Mouse (Mus musculus): Measurements from ENCODE around the gene Zfp638. TPM values are rescaled to one million over a fixed set of nuclear protein-coding genes. Genes with fewer than 3 reads are reported as not detected.
A peak's percentile ranks its signal among the peaks of the same experiment; 100 is the strongest.

The Zfp638 gene
- polyA plus RNA-seq, 1 experiment from 2014 or later = 34.4 TPM

- no peak for ATAC-seq
- H3K4me1 ChIP-seq (ENCODE audit: control insufficient read depth, insufficient read depth, low read length) = no peaks in the 10 kb centered on the region
- WGBS = 75% methylated on average over 6 of the region's 6 CpGs
- H3K4me3 ChIP-seq (ENCODE audit: low read length) = no peak overlapping the region
- no peaks in the 10 kb centered on the region for H3K9me3 ChIP-seq (ENCODE audit: control insufficient read depth, low read length)
- H3K27me3 ChIP-seq (replicated peaks; ENCODE audit: control insufficient read depth, insufficient read depth, low read length) = no peaks in the 10 kb centered on the region
- no peak overlapping the region for H3K4me2 ChIP-seq (ENCODE audit: low read depth, low read length)
- no peaks in the 10 kb centered on the region for H3K36me3 ChIP-seq (ENCODE audit: control insufficient read depth, insufficient read depth, low read length)
- H3K9ac ChIP-seq (ENCODE audit: low read depth, low read length) = no peak overlapping the region
- H3K27ac ChIP-seq (ENCODE audit: low read length) = no peak overlapping the region
Measured at GRCm38 (mm10) chr6:83840086-83840485, 26.8 kb upstream of the Zfp638 start.

GRCm38 (mm10) chr6:83844913-83845312, 22.0 kb upstream of the Zfp638 start:
- no peak for ATAC-seq
- no peaks in the 10 kb centered on the region for H3K27me3 ChIP-seq (replicated peaks; ENCODE audit: control insufficient read depth, insufficient read depth, low read length)
- no peaks in the 10 kb centered on the region for H3K4me1 ChIP-seq (ENCODE audit: control insufficient read depth, insufficient read depth, low read length)
- no peak overlapping the region for H3K27ac ChIP-seq (ENCODE audit: low read length)
- H3K9me3 ChIP-seq (ENCODE audit: control insufficient read depth, low read length) = no peaks in the 10 kb centered on the region
- no peak overlapping the region for H3K9ac ChIP-seq (ENCODE audit: low read depth, low read length)
- 88% methylated on average over 10 of the region's 10 CpGs for WGBS
- H3K4me2 ChIP-seq (ENCODE audit: low read depth, low read length) = no peak overlapping the region
- H3K36me3 ChIP-seq (ENCODE audit: control insufficient read depth, insufficient read depth, low read length) = no peaks in the 10 kb centered on the region
- H3K4me3 ChIP-seq (ENCODE audit: low read length) = no peak overlapping the region

DNA sequence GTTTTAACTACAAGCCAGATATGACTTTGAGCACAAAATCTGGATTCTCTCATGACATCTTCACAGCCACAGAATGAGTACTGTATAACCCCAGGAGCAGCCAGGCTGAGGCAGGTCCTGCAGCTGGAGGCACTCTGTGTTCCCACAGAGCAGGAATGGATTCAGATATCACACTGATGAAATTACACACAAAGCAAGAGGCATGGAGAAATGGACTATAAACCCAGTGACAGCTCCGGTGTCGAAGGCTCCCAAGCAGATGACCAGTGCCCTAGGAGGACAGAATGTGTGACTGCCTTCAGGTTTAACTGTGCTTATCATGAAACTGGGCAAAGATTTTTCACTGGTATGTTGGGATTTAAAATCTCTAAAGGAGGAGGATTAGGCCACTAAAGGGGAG, 20.8 kb upstream of the Zfp638 start:
- H3K4me1 ChIP-seq (ENCODE audit: control insufficient read depth, insufficient read depth, low read length) = no peaks in the 10 kb centered on the region
- H3K36me3 ChIP-seq (ENCODE audit: control insufficient read depth, insufficient read depth, low read length) = no peaks in the 10 kb centered on the region
- ATAC-seq = no peak
- H3K27ac ChIP-seq (ENCODE audit: low read length) = no peak overlapping the region
- H3K9me3 ChIP-seq (ENCODE audit: control insufficient read depth, low read length) = no peaks in the 10 kb centered on the region
- H3K4me2 ChIP-seq (ENCODE audit: low read depth, low read length) = no peak overlapping the region
- no peak overlapping the region for H3K4me3 ChIP-seq (ENCODE audit: low read length)
- no peaks in the 10 kb centered on the region for H3K27me3 ChIP-seq (replicated peaks; ENCODE audit: control insufficient read depth, insufficient read depth, low read length)
- H3K9ac ChIP-seq (ENCODE audit: low read depth, low read length) = no peak overlapping the region
- 85% methylated on average over 2 of the region's 2 CpGs for WGBS

DNA sequence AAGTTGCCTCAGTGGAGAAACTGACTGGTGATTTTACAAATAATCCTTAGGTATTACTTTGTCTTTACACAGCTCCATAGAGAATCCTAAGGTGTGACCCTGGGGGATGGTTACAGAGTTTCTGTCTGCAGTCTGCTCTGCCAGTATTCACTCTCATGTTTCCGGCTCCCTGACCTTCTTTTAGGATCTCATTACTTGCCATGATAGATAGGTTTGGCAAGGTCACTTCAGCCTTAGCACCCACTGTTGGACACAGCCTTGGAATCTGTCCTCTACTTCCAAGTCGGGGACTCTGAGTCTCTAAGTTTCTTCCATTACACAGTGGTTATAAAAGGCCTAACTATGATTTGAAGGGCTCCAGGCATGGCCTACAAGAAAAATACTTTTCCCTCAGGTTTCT, 17.5 kb upstream of the Zfp638 start:
- no peaks in the 10 kb centered on the region for H3K36me3 ChIP-seq (ENCODE audit: control insufficient read depth, insufficient read depth, low read length)
- no peak overlapping the region for H3K4me3 ChIP-seq (ENCODE audit: low read length)
- no peaks in the 10 kb centered on the region for H3K4me1 ChIP-seq (ENCODE audit: control insufficient read depth, insufficient read depth, low read length)
- H3K4me2 ChIP-seq (ENCODE audit: low read depth, low read length) = no peak overlapping the region
- WGBS = 69% methylated on average over 2 of the region's 2 CpGs
- H3K27me3 ChIP-seq (replicated peaks; ENCODE audit: control insufficient read depth, insufficient read depth, low read length) = no peaks in the 10 kb centered on the region
- no peak overlapping the region for H3K9ac ChIP-seq (ENCODE audit: low read depth, low read length)
- no peak overlapping the region for H3K27ac ChIP-seq (ENCODE audit: low read length)
- no peaks in the 10 kb centered on the region for H3K9me3 ChIP-seq (ENCODE audit: control insufficient read depth, low read length)
- ATAC-seq = no peak

DNA sequence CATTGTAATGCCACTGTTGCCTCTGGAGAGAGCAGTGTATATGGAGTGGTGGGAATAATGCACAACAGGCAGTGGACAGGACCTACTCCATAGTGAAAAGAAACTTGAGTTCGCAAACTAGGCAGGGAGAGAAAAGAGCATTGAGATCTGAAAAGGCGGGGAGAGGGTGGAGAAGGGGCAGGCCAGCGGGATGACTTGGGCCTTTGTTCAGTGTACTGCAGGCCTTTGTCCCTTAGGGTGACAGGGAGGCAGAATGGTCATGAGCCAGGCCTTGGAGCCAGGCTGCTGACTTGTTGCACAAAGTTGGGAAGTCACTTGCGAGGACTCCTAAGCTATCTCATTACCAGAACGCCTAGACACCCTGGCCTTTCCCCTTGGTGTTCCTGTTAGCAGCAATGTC, 9.4 kb upstream of the Zfp638 start:
- no peak overlapping the region for H3K4me3 ChIP-seq (ENCODE audit: low read length)
- WGBS = 64% methylated on average over 5 of the region's 5 CpGs
- H3K9ac ChIP-seq (ENCODE audit: low read depth, low read length) = no peak overlapping the region
- no peaks in the 10 kb centered on the region for H3K27me3 ChIP-seq (replicated peaks; ENCODE audit: control insufficient read depth, insufficient read depth, low read length)
- no peak overlapping the region for H3K4me2 ChIP-seq (ENCODE audit: low read depth, low read length)
- no peaks in the 10 kb centered on the region for H3K9me3 ChIP-seq (ENCODE audit: control insufficient read depth, low read length)
- H3K4me1 ChIP-seq (ENCODE audit: control insufficient read depth, insufficient read depth, low read length) = no peaks in the 10 kb centered on the region
- H3K36me3 ChIP-seq (ENCODE audit: control insufficient read depth, insufficient read depth, low read length) = no peaks in the 10 kb centered on the region
- H3K27ac ChIP-seq (ENCODE audit: low read length) = no peak overlapping the region
- no peak for ATAC-seq

- Histone ChIP-seq H3K9me3 (ENCODE audit: control insufficient read depth, low read length) (no peaks in the 10 kb centered on the region), H3K27me3 (replicated peaks; ENCODE audit: control insufficient read depth, insufficient read depth, low read length) (no peaks in the 10 kb centered on the region), H3K4me3 (ENCODE audit: low read length) (no peak overlapping the region), H3K4me2 (ENCODE audit: low read depth, low read length) (no peak overlapping the region), H3K27ac (ENCODE audit: low read length) (no peak overlapping the region), H3K9ac (ENCODE audit: low read depth, low read length) (no peak overlapping the region), H3K4me1 (ENCODE audit: control insufficient read depth, insufficient read depth, low read length) (no peaks in the 10 kb centered on the region), H3K36me3 (ENCODE audit: control insufficient read depth, insufficient read depth, low read length) (no peaks in the 10 kb centered on the region)
- no peak for ATAC-seq
- 83% methylated on average over 9 of the region's 9 CpGs for WGBS
Measured at GRCm38 (mm10) chr6:83860033-83860432, 6.9 kb upstream of the Zfp638 start.

DNA sequence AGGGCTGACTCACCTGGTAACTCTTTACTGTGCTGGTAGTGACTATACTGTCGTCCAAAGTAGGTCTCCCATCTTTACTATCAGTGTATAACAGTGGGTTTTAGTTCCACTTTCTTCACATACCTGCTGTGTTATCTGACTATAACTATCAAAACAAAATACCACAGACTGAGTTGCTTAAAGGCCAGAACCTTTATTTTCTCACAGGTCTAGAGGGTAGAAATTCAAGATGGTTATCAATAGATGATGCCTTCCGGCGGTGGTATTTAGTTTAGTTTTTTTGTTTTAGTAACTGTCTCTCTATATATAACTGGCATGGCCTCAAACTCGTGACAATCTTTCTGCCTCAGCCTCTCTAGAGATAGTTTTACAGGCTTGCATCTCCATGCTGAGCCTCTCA, 3.4 kb upstream of the Zfp638 start:
- no peaks in the 10 kb centered on the region for H3K27me3 ChIP-seq (replicated peaks; ENCODE audit: control insufficient read depth, insufficient read depth, low read length)
- 70% methylated on average over 4 of the region's 4 CpGs for WGBS
- H3K4me2 ChIP-seq (ENCODE audit: low read depth, low read length) = no peak overlapping the region
- H3K9ac ChIP-seq (ENCODE audit: low read depth, low read length) = no peak overlapping the region
- no peak for ATAC-seq
- 0 out of 2 replicates have a peak, but pooled peaks cover 2% of the 10 kb centered on the region for H3K4me1 ChIP-seq (ENCODE audit: control insufficient read depth, insufficient read depth, low read length)
- H3K9me3 ChIP-seq (ENCODE audit: control insufficient read depth, low read length) = no peaks in the 10 kb centered on the region
- no peaks in the 10 kb centered on the region for H3K36me3 ChIP-seq (ENCODE audit: control insufficient read depth, insufficient read depth, low read length)
- H3K4me3 ChIP-seq (ENCODE audit: low read length) = no peak overlapping the region
- H3K27ac ChIP-seq (ENCODE audit: low read length) = no peak overlapping the region

DNA sequence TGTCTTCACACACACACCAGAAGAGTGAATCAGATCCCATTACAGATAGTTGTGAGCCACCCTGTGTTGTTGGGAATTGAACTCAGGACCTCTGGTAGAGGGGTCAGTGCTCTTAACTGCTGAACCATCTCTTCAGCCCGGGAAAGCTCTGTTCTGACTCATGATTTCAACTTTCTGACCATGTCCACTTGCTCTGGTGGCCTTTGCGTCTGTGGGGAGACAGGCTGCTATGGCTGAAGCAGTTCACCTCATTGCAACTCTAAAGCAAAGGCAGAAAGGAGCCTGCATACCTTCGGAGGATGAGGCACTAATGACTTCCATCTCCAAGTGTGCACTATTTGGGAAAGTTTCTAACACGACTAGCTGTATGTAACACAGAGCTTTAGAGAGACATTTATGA, 486 bp upstream of the Zfp638 start:
- 42% methylated on average over 4 of the region's 4 CpGs for WGBS
- Histone ChIP-seq H3K4me2 (ENCODE audit: low read depth, low read length) (peak overlapping the region; percentile 16; the same call in 1 of the 2 replicates), H3K9me3 (ENCODE audit: control insufficient read depth, low read length) (no peaks in the 10 kb centered on the region), H3K27ac (ENCODE audit: low read length) (no peak overlapping the region), H3K27me3 (replicated peaks; ENCODE audit: control insufficient read depth, insufficient read depth, low read length) (no peaks in the 10 kb centered on the region), H3K4me3 (ENCODE audit: low read length) (no peak overlapping the region), H3K9ac (ENCODE audit: low read depth, low read length) (no peak overlapping the region), H3K4me1 (ENCODE audit: control insufficient read depth, insufficient read depth, low read length) (0 out of 2 replicates have a peak, but pooled peaks cover 2% of the 10 kb centered on the region), H3K36me3 (ENCODE audit: control insufficient read depth, insufficient read depth, low read length) (no peaks in the 10 kb centered on the region)
- ATAC-seq = 0 out of 2 replicates have a peak, but pooled peaks have one; percentile 4

DNA sequence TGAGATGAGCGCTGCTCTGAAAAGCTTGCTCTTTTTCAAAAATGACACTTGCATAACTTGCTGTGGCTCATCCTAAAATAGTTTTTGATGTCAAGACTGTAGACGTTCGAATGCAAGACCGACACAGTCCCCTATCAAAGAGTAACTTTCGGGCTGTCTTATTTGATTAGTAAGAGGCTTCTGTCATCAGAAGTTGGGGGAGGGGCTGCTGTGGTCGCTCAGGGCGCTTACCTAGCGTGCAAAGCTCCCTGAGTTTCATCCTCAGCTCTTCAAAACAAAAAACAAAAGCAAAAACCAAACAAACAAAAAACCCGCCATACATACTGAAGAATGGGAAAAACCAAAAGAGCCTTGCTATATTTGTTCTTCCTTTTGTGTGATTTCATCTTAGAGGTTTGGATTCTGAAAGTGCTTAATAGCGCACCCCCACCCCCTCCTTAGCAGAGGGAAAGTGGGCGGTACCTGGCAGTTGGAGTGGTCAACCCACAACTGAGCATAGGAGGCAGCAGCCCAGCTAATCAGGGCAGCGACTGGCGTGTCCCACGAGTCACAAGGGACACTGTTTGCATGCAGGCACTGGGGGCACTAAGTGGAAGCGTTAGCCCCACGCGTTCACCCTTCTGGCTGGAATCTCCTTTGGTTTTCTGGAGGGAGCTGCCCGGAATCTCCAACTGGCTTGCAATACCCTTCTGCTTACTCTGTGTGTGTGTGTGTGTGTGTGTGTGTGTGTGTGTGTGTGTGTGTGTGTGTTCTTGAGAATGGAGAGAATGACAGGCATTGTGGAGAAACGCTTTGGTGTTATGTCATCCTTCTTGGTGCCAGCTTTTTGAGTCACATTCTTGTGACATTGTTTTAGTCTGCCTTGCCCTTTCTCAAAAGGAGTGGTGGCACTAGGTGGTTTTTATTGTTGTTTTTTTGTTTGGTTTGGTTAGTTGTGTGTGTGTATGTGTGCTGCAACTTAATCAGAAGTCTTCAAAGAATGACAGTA, 983 bp downstream of the Zfp638 start:
- 0 out of 2 replicates have a peak, but pooled peaks cover 2% of the 10 kb centered on the region for H3K4me1 ChIP-seq (ENCODE audit: control insufficient read depth, insufficient read depth, low read length)
- H3K9me3 ChIP-seq (ENCODE audit: control insufficient read depth, low read length) = no peaks in the 10 kb centered on the region
- H3K36me3 ChIP-seq (ENCODE audit: control insufficient read depth, insufficient read depth, low read length) = no peaks in the 10 kb centered on the region
- H3K27ac ChIP-seq (ENCODE audit: low read length) = no peak overlapping the region
- peak overlapping the region; percentile 69 for H3K4me3 ChIP-seq (ENCODE audit: low read length)
- H3K4me2 ChIP-seq (ENCODE audit: low read depth, low read length) = peak overlapping the region; percentile 100
- H3K9ac ChIP-seq (ENCODE audit: low read depth, low read length) = peak overlapping the region; percentile 68
- 4% methylated on average over 19 of the region's 19 CpGs for WGBS
- ATAC-seq = peak; percentile 11; the same call in 1 of the 2 replicates
- H3K27me3 ChIP-seq (replicated peaks; ENCODE audit: control insufficient read depth, insufficient read depth, low read length) = no peaks in the 10 kb centered on the region

Data from intestine, embryonic 16.5 days (tissue).